Mouse (Mus musculus) cerebellum, adult 18-20 months (tissue): Measurements from ENCODE around the gene Ltb.
"Not testable (repeated sequence)": the region's sequence is repeated elsewhere in the genome, so short reads cannot be mapped to it uniquely, and the experiment has no call there.

Experiments used
- DNase-seq, 2 experiments: peaks; one replicate each; pipeline ENCODE4 v3.0.0; 2021

The Ltb gene

GRCm38 (mm10) chr17:35232043-35232442 lies 37.8 kb downstream of the Ltb start:
- peak; percentile 79 to 86 for DNase-seq

GRCm38 (mm10) chr17:35232659-35233058 lies 38.4 kb downstream of the Ltb start:
- DNase-seq: no peak

GRCm38 (mm10) chr17:35233114-35233980 lies 39.1 kb downstream of the Ltb start, which contains the start of gene Atp6v1g2:
TSS of gene Atp6v1g2 (plus strand) at chr17:35233660.
- DNase-seq: no peak

- not testable (repeated sequence) for DNase-seq
These were observed 39.9 kb downstream of the Ltb start for GRCm38 (mm10) chr17:35234090-35234489.

- peak in 1 of 2 experiments; percentile 53 for DNase-seq
These were observed 40.7 kb downstream of the Ltb start for GRCm38 (mm10) chr17:35234903-35235302.

- DNase-seq: peak; percentile 89 to 93
These were observed 41.6 kb downstream of the Ltb start, which contains the start of gene Nfkbil1 for GRCm38 (mm10) chr17:35235614-35236389. TSS of gene Nfkbil1 (minus strand) at chr17:35235792.

GRCm38 (mm10) chr17:35236390-35236746 lies 42.1 kb downstream of the Ltb start:
- DNase-seq: peak; percentile 99 to 100

- peak; percentile 58 to 59 for DNase-seq
These were observed 42.8 kb downstream of the Ltb start for GRCm38 (mm10) chr17:35236996-35237395.

GRCm38 (mm10) chr17:35237504-35237903 lies 43.3 kb downstream of the Ltb start:
- no peak for DNase-seq

GRCm38 (mm10) chr17:35239700-35240099 lies 45.5 kb downstream of the Ltb start:
- no peak for DNase-seq

- DNase-seq: peak in 1 of 2 experiments; percentile 38
These were observed 46.4 kb downstream of the Ltb start for GRCm38 (mm10) chr17:35240384-35241304.

GRCm38 (mm10) chr17:35241305-35242014 lies 47.2 kb downstream of the Ltb start, which contains the start of gene Ddx39b:
TSS of gene Ddx39b (plus strand) at chr17:35241746.
- peak; percentile 95 to 97 for DNase-seq

GRCm38 (mm10) chr17:35242015-35242941 lies 48.0 kb downstream of the Ltb start:
- peak; percentile 43 to 52 for DNase-seq

- peak; percentile 60 to 61 for DNase-seq
These were observed 48.8 kb downstream of the Ltb start for GRCm38 (mm10) chr17:35243086-35243485.

GRCm38 (mm10) chr17:35244999-35245398 lies 50.8 kb downstream of the Ltb start:
- no peak for DNase-seq
